Mouse (Mus musculus) embryonic facial prominence, embryonic 14.5 days (tissue): ENCODE measurements at regions not wholly inside any gene's neighbourhood (a gene's known extent, or its start where the extent isn't known, plus 50 kb on each side); places are given as distances from the start of the nearest gene placed in this dataset.

Experiments
- ATAC-seq: fragments of 200-750 bp; cut with Nextera tagmentation; 2 replicates; pipeline ENCODE4 v1.8.0; 2017; ENCODE audit warnings: low read depth, moderate number of reproducible peaks, moderate TSS enrichment
- DNase-seq: peaks from one replicate; pipeline ENCODE4 v3.0.0-alpha.2; 2015; ENCODE audit warnings: low spot score
- H3K27ac ChIP-seq: fragments of 300-500 bp; sonication (generic); replicated peaks from 2 replicates; pipeline ENCODE4 v1.5.1; 2014; ENCODE audit warnings: low read depth, mild to moderate bottlenecking, low read length, moderate library complexity
- H3K27me3 ChIP-seq: fragments of 300-500 bp; sonication (generic); replicated peaks from 2 replicates; pipeline ENCODE4 v1.6.1; 2014; ENCODE audit warnings: low read length; ENCODE audit not compliant: control insufficient read depth, insufficient read depth
- H3K36me3 ChIP-seq: fragments of 300-500 bp; sonication (generic); 2 replicates; pipeline ENCODE4 v1.6.1; 2014; ENCODE audit warnings: low read length, mixed read lengths; ENCODE audit not compliant: control insufficient read depth, insufficient read depth
- H3K4me1 ChIP-seq: fragments of 300-500 bp; sonication (generic); 2 replicates; pipeline ENCODE4 v1.6.1; 2014; ENCODE audit warnings: antibody characterized with exemption, low read length; ENCODE audit not compliant: control insufficient read depth, insufficient read depth
- H3K4me2 ChIP-seq: fragments of 300-500 bp; sonication (generic); 2 replicates; pipeline ENCODE4 v1.6.1; 2014; ENCODE audit warnings: low read depth, mild to moderate bottlenecking, low read length, moderate library complexity, mixed read lengths
- H3K4me3 ChIP-seq: fragments of 300-500 bp; sonication (generic); 2 replicates; pipeline ENCODE4 v1.5.1; 2014; ENCODE audit warnings: low read depth, mild to moderate bottlenecking, low read length
- H3K9ac ChIP-seq: fragments of 300-500 bp; sonication (generic); 2 replicates; pipeline ENCODE4 v1.6.1; 2014; ENCODE audit warnings: low read depth, mild to moderate bottlenecking, low read length, moderate library complexity, mixed read lengths
- H3K9me3 ChIP-seq: fragments of 300-500 bp; sonication (generic); 2 replicates; pipeline ENCODE4 v1.6.1; 2016; ENCODE audit warnings: low read length; ENCODE audit not compliant: control insufficient read depth
- WGBS: fragments of 180-500 bp; shearing (Covaris S2); extraction: QIAGEN DNeasy Blood & Tissue Kit; methylation state at CpG from one replicate; pipeline ENCODE4 v1.1.7; 2014; 5-methylcytosine and 5-hydroxymethylcytosine counted together

GRCm38 (mm10) chr13:29092166-29092565, 138.7 kb upstream of the Sox4 start:
- WGBS = 87% methylated on average over 5 of the region's 5 CpGs
- Histone ChIP-seq H3K9ac (no peak overlapping the region), H3K36me3 (no peaks in the 10 kb centered on the region), H3K4me3 (no peak overlapping the region), H3K4me1 (no peaks in the 10 kb centered on the region), H3K4me2 (no peak overlapping the region), H3K27me3 (no peaks in the 10 kb centered on the region), H3K9me3 (no peaks in the 10 kb centered on the region), H3K27ac (no peak overlapping the region)
- no peak for ATAC-seq
- DNase-seq = no peak

GRCm38 (mm10) chr13:29086854-29087253, 133.3 kb upstream of the Sox4 start:
- no peak overlapping the region for H3K9ac ChIP-seq
- WGBS = 87% methylated on average over 5 of the region's 5 CpGs
- H3K4me3 ChIP-seq = no peak overlapping the region
- H3K9me3 ChIP-seq = no peaks in the 10 kb centered on the region
- no peak overlapping the region for H3K27ac ChIP-seq
- no peak for ATAC-seq
- H3K36me3 ChIP-seq = no peaks in the 10 kb centered on the region
- H3K27me3 ChIP-seq = no peaks in the 10 kb centered on the region
- H3K4me1 ChIP-seq = no peaks in the 10 kb centered on the region
- DNase-seq = no peak
- no peak overlapping the region for H3K4me2 ChIP-seq

- no peak for ATAC-seq
- peak; percentile 27 for DNase-seq
Observed at GRCm38 (mm10) chr13:29081064-29081463, 127.6 kb upstream of the Sox4 start.

GRCm38 (mm10) chr13:29079841-29080240, 126.3 kb upstream of the Sox4 start:
- Histone ChIP-seq H3K4me3 (no peak overlapping the region), H3K9ac (no peak overlapping the region), H3K4me1 (no peaks in the 10 kb centered on the region), H3K27me3 (no peaks in the 10 kb centered on the region), H3K36me3 (no peaks in the 10 kb centered on the region), H3K4me2 (no peak overlapping the region), H3K9me3 (no peaks in the 10 kb centered on the region), H3K27ac (no peak overlapping the region)
- WGBS = 95% methylated on average over 10 of the region's 10 CpGs
- no peak for ATAC-seq
- no peak for DNase-seq

More at GRCm38 (mm10) chr13:29081064-29081463, 127.6 kb upstream of the Sox4 start:
- whole genome bisulfite sequencing = 35% methylated on average over 2 of the region's 2 CpGs
- H3K4me1 ChIP-seq = no peaks in the 10 kb centered on the region
- no peak overlapping the region for H3K4me2 ChIP-seq
- H3K36me3 ChIP-seq = no peaks in the 10 kb centered on the region
- no peak overlapping the region for H3K27ac ChIP-seq
- H3K4me3 ChIP-seq = no peak overlapping the region
- no peak overlapping the region for H3K9ac ChIP-seq
- no peaks in the 10 kb centered on the region for H3K9me3 ChIP-seq
- H3K27me3 ChIP-seq = no peaks in the 10 kb centered on the region

- 88% methylated on average over 2 of the region's 2 CpGs for WGBS
Observed at GRCm38 (mm10) chr13:29073630-29074029, 120.1 kb upstream of the Sox4 start.

GRCm38 (mm10) chr13:29063924-29064323, 110.4 kb upstream of the Sox4 start:
- ATAC-seq (no peak), DNase-seq (peak; percentile 50)
- no peaks in the 10 kb centered on the region for H3K36me3 ChIP-seq
- 38% methylated on average over 5 of the region's 5 CpGs for WGBS
- H3K27ac ChIP-seq = peak overlapping the region; percentile 44; the same call in 1 of the 2 replicates
- H3K27me3 ChIP-seq = no peaks in the 10 kb centered on the region
- no peak overlapping the region for H3K4me3 ChIP-seq
- no peak overlapping the region for H3K4me2 ChIP-seq
- no peaks in the 10 kb centered on the region; the same call in 1 of the 2 replicates for H3K9me3 ChIP-seq
- H3K4me1 ChIP-seq = no peaks in the 10 kb centered on the region
- H3K9ac ChIP-seq = no peak overlapping the region

More at GRCm38 (mm10) chr13:29073630-29074029, 120.1 kb upstream of the Sox4 start:
- H3K9ac ChIP-seq = no peak overlapping the region
- H3K36me3 ChIP-seq = no peaks in the 10 kb centered on the region
- ATAC-seq (no peak), DNase-seq (no peak)
- H3K27ac ChIP-seq = no peak overlapping the region
- H3K4me2 ChIP-seq = no peak overlapping the region
- no peaks in the 10 kb centered on the region for H3K9me3 ChIP-seq
- H3K27me3 ChIP-seq = no peaks in the 10 kb centered on the region
- H3K4me3 ChIP-seq = no peak overlapping the region
- H3K4me1 ChIP-seq = no peaks in the 10 kb centered on the region

GRCm38 (mm10) chr13:29058685-29059084, 105.2 kb upstream of the Sox4 start:
- Histone ChIP-seq H3K4me1 (no peaks in the 10 kb centered on the region), H3K36me3 (no peaks in the 10 kb centered on the region), H3K9ac (no peak overlapping the region), H3K4me2 (no peak overlapping the region), H3K27ac (no peak overlapping the region), H3K9me3 (no peaks in the 10 kb centered on the region), H3K27me3 (no peaks in the 10 kb centered on the region), H3K4me3 (no peak overlapping the region)
- ATAC-seq (no peak), DNase-seq (no peak)
- 59% methylated on average over 5 of the region's 5 CpGs for WGBS

- no peak overlapping the region for H3K9ac ChIP-seq
- no peaks in the 10 kb centered on the region for H3K36me3 ChIP-seq
- no peak overlapping the region for H3K4me3 ChIP-seq
- no peak overlapping the region for H3K27ac ChIP-seq
- ATAC-seq (no peak), DNase-seq (no peak)
- no peaks in the 10 kb centered on the region for H3K4me1 ChIP-seq
- WGBS = 49% methylated on average over 4 of the region's 4 CpGs
- H3K4me2 ChIP-seq = no peak overlapping the region
- no peaks in the 10 kb centered on the region for H3K27me3 ChIP-seq
- no peaks in the 10 kb centered on the region for H3K9me3 ChIP-seq
Observed at GRCm38 (mm10) chr13:29049730-29050129, 96.2 kb upstream of the Sox4 start.

GRCm38 (mm10) chr13:29048990-29049576, 95.6 kb upstream of the Sox4 start:
- no peak for ATAC-seq
- H3K9ac ChIP-seq = no peak overlapping the region
- H3K27ac ChIP-seq = no peak overlapping the region
- no peak for DNase-seq
- no peaks in the 10 kb centered on the region for H3K36me3 ChIP-seq
- no peaks in the 10 kb centered on the region for H3K9me3 ChIP-seq
- no peak overlapping the region for H3K4me2 ChIP-seq
- H3K4me3 ChIP-seq = no peak overlapping the region
- 0 out of 2 replicates have a peak, but pooled peaks cover 3% of the 10 kb centered on the region for H3K4me1 ChIP-seq
- 53% methylated on average over 7 of the region's 7 CpGs for WGBS
- H3K27me3 ChIP-seq = no peaks in the 10 kb centered on the region
